Mouse (Mus musculus) cortical plate, adult 2 months (tissue): Measurements from ENCODE around the gene Egfl8.

Experiments used
- CTCF ChIP-seq: fragments of 200-500 bp; IDR thresholded peaks from 2 replicates; pipeline ENCODE4 v1.5.1; 2011; ENCODE audit warnings: mild to moderate bottlenecking, control low read depth, low read length; ENCODE audit not compliant: insufficient read depth; ENCODE audit errors: extremely low read depth
- POLR2A ChIP-seq: fragments of 200-500 bp; IDR thresholded peaks from 2 replicates; pipeline ENCODE4 v1.6.1; 2011; ENCODE audit warnings: mild to moderate bottlenecking, low read length, control low read depth; ENCODE audit not compliant: insufficient read depth; ENCODE audit errors: extremely low read depth

DNA sequence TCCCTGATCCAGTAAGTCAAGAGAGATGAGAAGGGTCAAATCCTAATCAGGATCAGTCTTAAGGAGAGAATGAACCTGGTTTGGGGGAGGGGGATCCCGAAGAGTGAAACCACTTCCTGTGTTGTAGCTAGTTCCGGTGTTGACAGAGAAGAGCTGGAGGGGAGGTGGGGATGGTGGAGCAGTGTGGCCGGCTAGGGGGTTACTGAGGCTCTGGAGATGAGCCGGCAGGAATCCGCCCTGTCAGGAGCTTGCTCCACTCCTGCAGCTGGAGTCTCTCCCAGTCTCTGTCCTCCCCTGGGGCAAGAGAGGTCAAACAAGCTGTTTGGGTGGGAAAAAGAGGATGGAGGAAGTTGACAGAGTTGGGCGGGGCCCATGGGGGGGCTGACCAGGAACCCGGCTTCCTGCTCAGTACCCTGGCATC lies 26.1 kb downstream of the Egfl8 start, which contains the start of gene Gpsm3:
- TF ChIP-seq CTCF (no peak), POLR2A (no peak)
